Mouse (Mus musculus): ENCODE results near the gene Aph1c. TPM values are rescaled to one million over a fixed set of nuclear protein-coding genes. Genes with fewer than 3 reads are reported as not detected.
"Not testable (repeated sequence)": the region's sequence is repeated elsewhere in the genome, so short reads cannot be mapped to it uniquely, and the experiment has no call there.

Gene Aph1c
- polyA plus RNA-seq (2016; fragmentation: Nextera tagmentation; extraction: Ambion mirVana), result 1.6 and 1.8 TPM in 2 replicates

GRCm38 (mm10) chr9:66834318-66835096, at the start of gene Aph1c:
Gene Aph1c, minus strand, starts transcription at chr9:66834726.
- Histone ChIP-seq H3K36me3 (no peaks in the 10 kb centered on the region), H3K4me1 (replicated peaks) (peaks cover 13% of the 10 kb centered on the region; the same call in 1 of the 2 replicates), H3K4me3 (peak within 1 kb of the TSS; percentile 80), H3K9ac (peak within 1 kb of the TSS; percentile 61), H3K4me2 (peak within 1 kb of the TSS; percentile 99), H3K9me3 (replicated peaks) (no peaks in the 10 kb centered on the region), H3K27ac (ENCODE audit: poor library complexity, severe bottlenecking) (0 out of 2 replicates have a peak within 1 kb of the TSS, but pooled peaks have one; percentile 21), H3K27me3 (replicated peaks) (no peaks in the 10 kb centered on the region)
- under 1% methylated on average over 58 of the region's 58 CpGs for WGBS
- peak; percentile 100 for ATAC-seq (ENCODE audit: insufficient number of reproducible peaks, low FRiP score)

DNA sequence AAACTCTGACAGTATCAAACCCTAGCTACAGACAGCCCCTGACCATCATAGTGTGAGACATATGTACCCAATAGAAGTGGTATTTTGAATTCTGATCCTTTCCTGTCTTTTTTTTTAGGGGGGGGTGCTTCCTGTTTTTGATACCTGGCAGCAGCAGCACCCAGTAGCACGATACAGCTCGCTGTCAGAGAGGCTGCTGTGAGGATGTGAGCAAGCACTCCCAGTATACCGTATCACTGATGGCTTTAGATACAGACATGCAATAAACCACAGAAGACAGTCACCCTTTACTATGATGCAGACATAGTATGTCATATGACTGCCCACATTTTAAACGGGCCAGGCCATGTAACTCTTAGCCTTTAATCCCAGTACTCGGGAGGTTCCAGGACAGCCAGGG, 49.0 kb upstream of the Aph1c start:
- Histone ChIP-seq H3K27me3 (replicated peaks) (no peaks in the 10 kb centered on the region), H3K9ac (no peak overlapping the region), H3K4me2 (no peak overlapping the region), H3K4me1 (replicated peaks) (peaks cover 26% of the 10 kb centered on the region), H3K4me3 (no peak overlapping the region), H3K36me3 (no peaks in the 10 kb centered on the region), H3K27ac (ENCODE audit: poor library complexity, severe bottlenecking) (no peak overlapping the region), H3K9me3 (replicated peaks) (no peaks in the 10 kb centered on the region; the same call in 1 of the 2 replicates)
- no peak for ATAC-seq (ENCODE audit: insufficient number of reproducible peaks, low FRiP score)
- WGBS, result 85% methylated on average over 5 of the region's 5 CpGs

- no peak overlapping the region for H3K4me3 ChIP-seq
- WGBS, result 64% methylated on average over 8 of the region's 8 CpGs
- ATAC-seq (ENCODE audit: insufficient number of reproducible peaks, low FRiP score), result no peak
- no peak overlapping the region for H3K4me2 ChIP-seq
- H3K9ac ChIP-seq, result no peak overlapping the region
- H3K27me3 ChIP-seq (replicated peaks), result no peaks in the 10 kb centered on the region
- no peaks in the 10 kb centered on the region for H3K36me3 ChIP-seq
- H3K27ac ChIP-seq (ENCODE audit: poor library complexity, severe bottlenecking), result no peak overlapping the region
- peaks cover 21% of the 10 kb centered on the region for H3K4me1 ChIP-seq (replicated peaks)
- no peaks in the 10 kb centered on the region; the same call in 1 of the 2 replicates for H3K9me3 ChIP-seq (replicated peaks)
Observed at GRCm38 (mm10) chr9:66882406-66882821, 47.9 kb upstream of the Aph1c start.

DNA sequence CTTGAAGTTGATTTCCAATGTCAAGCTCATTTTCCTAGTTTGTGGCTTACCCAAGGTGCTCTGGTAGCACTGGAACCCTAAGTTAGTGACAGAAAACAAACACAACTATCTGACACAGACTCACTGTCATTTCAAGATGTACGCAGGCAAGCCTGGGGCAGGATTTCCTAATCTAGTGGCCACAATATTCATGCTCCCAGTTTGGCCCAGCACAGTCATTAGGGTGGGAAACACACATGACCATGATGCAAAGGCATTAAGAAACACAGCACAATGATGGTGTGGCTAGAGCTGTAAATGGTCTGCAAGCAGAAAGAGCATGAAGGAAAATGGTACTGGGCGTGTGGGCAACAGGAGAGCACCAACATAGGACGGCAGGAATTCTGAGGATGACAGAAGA, 47.3 kb upstream of the Aph1c start:
- peaks cover 17% of the 10 kb centered on the region for H3K4me1 ChIP-seq (replicated peaks)
- H3K27ac ChIP-seq (ENCODE audit: poor library complexity, severe bottlenecking), result no peak overlapping the region
- WGBS, result 75% methylated on average over 3 of the region's 3 CpGs
- ATAC-seq (ENCODE audit: insufficient number of reproducible peaks, low FRiP score), result no peak
- H3K9ac ChIP-seq, result no peak overlapping the region
- H3K9me3 ChIP-seq (replicated peaks), result no peaks in the 10 kb centered on the region; the same call in 1 of the 2 replicates
- no peaks in the 10 kb centered on the region for H3K27me3 ChIP-seq (replicated peaks)
- H3K4me2 ChIP-seq, result no peak overlapping the region
- H3K36me3 ChIP-seq, result no peaks in the 10 kb centered on the region
- no peak overlapping the region for H3K4me3 ChIP-seq

DNA sequence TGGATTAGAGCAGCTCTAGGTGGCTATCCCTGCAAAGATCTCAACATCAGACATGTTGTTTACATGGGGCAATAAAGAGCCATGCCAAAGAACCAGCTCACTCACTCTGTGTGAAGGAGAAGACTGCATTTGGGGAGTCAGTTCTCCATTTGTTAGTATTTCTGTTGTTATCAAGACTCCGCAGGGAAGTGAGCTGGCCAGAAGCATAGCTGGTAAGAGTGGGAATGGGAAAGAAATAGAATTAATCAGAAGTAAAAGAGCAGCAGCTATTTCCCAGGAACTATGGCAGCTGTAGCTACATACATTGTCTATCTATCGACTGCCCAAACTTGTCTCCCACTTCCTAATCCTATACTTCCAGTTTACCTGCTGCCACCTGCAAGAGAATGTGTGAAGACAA, 46.2 kb upstream of the Aph1c start:
- no peak overlapping the region for H3K27ac ChIP-seq (ENCODE audit: poor library complexity, severe bottlenecking)
- peaks cover 9% of the 10 kb centered on the region; the same call in 1 of the 2 replicates for H3K4me1 ChIP-seq (replicated peaks)
- H3K9ac ChIP-seq, result no peak overlapping the region
- no peaks in the 10 kb centered on the region; the same call in 1 of the 2 replicates for H3K9me3 ChIP-seq (replicated peaks)
- no peaks in the 10 kb centered on the region for H3K36me3 ChIP-seq
- WGBS, result 82% methylated on average over 2 of the region's 2 CpGs
- no peak for ATAC-seq (ENCODE audit: insufficient number of reproducible peaks, low FRiP score)
- no peak overlapping the region for H3K4me2 ChIP-seq
- H3K4me3 ChIP-seq, result no peak overlapping the region
- H3K27me3 ChIP-seq (replicated peaks), result no peaks in the 10 kb centered on the region

DNA sequence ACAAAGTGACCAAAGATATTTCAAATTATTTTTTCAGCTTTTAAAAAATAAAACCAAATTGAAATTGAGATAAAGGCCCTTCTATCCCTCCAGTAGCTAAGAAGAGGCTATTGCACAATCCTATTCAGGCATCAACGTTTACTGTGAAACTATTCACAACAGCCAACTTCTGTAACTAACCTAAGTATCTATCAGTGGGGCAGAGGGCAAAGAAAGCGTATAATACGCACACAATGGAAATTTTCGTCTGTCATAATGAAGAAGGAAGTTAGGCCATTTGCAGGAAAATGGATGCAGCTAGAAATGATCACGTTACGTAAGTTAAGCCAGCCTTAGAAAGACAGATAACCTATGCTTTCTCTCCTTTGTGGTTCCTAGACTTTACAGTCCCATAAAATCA, 45.0 kb upstream of the Aph1c start:
- ATAC-seq (ENCODE audit: insufficient number of reproducible peaks, low FRiP score), result no peak
- H3K4me1 ChIP-seq (replicated peaks), result peaks cover 9% of the 10 kb centered on the region; the same call in 1 of the 2 replicates
- H3K9me3 ChIP-seq (replicated peaks), result peaks cover 1% of the 10 kb centered on the region
- no peak overlapping the region for H3K4me3 ChIP-seq
- no peak overlapping the region for H3K4me2 ChIP-seq
- H3K36me3 ChIP-seq, result 0 out of 2 replicates have a peak, but pooled peaks cover 3% of the 10 kb centered on the region
- H3K27ac ChIP-seq (ENCODE audit: poor library complexity, severe bottlenecking), result no peak overlapping the region
- 87% methylated on average over 6 of the region's 6 CpGs for WGBS
- no peak overlapping the region for H3K9ac ChIP-seq
- H3K27me3 ChIP-seq (replicated peaks), result no peaks in the 10 kb centered on the region

DNA sequence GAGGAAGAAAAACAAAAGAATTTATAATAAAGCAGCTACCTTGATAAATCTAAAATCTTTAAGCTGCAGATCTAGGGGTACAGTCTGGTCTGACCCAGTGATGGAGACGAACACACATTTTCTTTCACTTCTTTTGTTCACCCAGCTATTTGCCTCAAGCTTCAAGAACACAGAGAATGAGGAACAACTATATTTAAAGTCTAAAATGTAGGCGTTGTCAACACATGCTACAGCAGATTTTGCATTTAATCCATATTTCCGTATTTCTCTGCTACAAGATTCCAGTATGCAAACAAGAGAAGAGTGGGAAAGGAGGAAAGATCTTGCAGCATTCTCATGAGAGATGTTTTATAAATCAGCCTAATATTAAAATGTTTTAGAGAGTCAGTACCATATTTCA, 44.4 kb upstream of the Aph1c start:
- Histone ChIP-seq H3K36me3 (0 out of 2 replicates have a peak, but pooled peaks cover 3% of the 10 kb centered on the region), H3K9me3 (replicated peaks) (peaks cover 5% of the 10 kb centered on the region), H3K4me2 (no peak overlapping the region), H3K27ac (ENCODE audit: poor library complexity, severe bottlenecking) (no peak overlapping the region), H3K9ac (no peak overlapping the region), H3K27me3 (replicated peaks) (no peaks in the 10 kb centered on the region), H3K4me3 (no peak overlapping the region), H3K4me1 (replicated peaks) (peaks cover 9% of the 10 kb centered on the region; the same call in 1 of the 2 replicates)
- WGBS, result 91% methylated on average over 3 of the region's 3 CpGs
- no peak for ATAC-seq (ENCODE audit: insufficient number of reproducible peaks, low FRiP score)

DNA sequence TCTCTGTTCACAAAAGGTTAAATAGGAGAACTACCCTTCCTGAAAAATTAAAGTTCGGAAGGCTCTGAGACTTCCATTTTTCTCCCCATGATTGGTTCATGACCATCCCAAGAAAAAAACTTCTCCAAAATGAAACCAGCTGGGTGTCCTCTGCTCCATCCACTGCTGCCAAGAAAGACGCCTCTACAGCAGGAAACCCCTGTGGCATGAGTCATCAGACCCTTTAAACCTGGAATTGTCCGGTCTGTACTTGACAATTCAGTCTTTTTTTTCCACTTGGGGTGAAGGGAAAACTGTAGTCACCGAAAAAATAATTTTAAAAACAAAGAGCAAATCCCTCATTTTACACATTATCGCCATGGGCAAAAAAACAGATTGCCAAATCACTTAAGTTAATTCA, 42.1 kb upstream of the Aph1c start:
- 0 out of 2 replicates have a peak, but pooled peaks have one; percentile 55 for ATAC-seq (ENCODE audit: insufficient number of reproducible peaks, low FRiP score)
- Histone ChIP-seq H3K9ac (no peak overlapping the region), H3K4me2 (no peak overlapping the region), H3K4me3 (no peak overlapping the region), H3K36me3 (0 out of 2 replicates have a peak, but pooled peaks cover 3% of the 10 kb centered on the region), H3K9me3 (replicated peaks) (peaks cover 5% of the 10 kb centered on the region), H3K27me3 (replicated peaks) (no peaks in the 10 kb centered on the region), H3K27ac (ENCODE audit: poor library complexity, severe bottlenecking) (no peak overlapping the region), H3K4me1 (replicated peaks) (0 out of 2 replicates have a peak, but pooled peaks cover 11% of the 10 kb centered on the region)
- 65% methylated on average over 5 of the region's 5 CpGs for WGBS

DNA sequence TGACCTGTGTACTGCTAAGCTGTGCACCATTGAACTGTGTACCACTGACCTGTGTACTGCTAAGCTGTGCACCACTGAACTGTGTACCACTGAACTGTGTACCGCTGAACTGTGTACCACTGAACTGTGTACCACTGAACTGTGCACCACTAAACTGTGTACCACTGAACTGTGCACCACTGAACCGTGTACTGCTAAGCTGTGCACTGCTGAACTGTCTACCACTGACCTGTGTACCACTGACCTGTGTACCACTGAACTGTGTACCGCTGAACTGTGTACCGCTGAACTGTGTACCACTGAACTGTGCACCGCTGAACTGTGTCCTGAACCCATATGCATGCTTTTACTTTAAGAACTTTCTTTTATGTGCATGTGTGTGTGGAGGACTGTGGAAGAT, 39.8 kb upstream of the Aph1c start:
- Histone ChIP-seq H3K9me3 (replicated peaks) (peaks cover 5% of the 10 kb centered on the region), H3K4me1 (replicated peaks) (0 out of 2 replicates have a peak, but pooled peaks cover 11% of the 10 kb centered on the region), H3K27ac (ENCODE audit: poor library complexity, severe bottlenecking) (no peak overlapping the region), H3K4me3 (no peak overlapping the region), H3K36me3 (0 out of 2 replicates have a peak, but pooled peaks cover 3% of the 10 kb centered on the region), H3K27me3 (replicated peaks) (no peaks in the 10 kb centered on the region), H3K9ac (no peak overlapping the region), H3K4me2 (no peak overlapping the region)
- no peak for ATAC-seq (ENCODE audit: insufficient number of reproducible peaks, low FRiP score)
- WGBS, result 95% methylated on average over 5 of the region's 5 CpGs

- H3K4me2 ChIP-seq, result no peak overlapping the region
- H3K36me3 ChIP-seq, result 0 out of 2 replicates have a peak, but pooled peaks cover 3% of the 10 kb centered on the region
- no peak for ATAC-seq (ENCODE audit: insufficient number of reproducible peaks, low FRiP score)
- no peak overlapping the region for H3K9ac ChIP-seq
- H3K27ac ChIP-seq (ENCODE audit: poor library complexity, severe bottlenecking), result no peak overlapping the region
- no peaks in the 10 kb centered on the region for H3K27me3 ChIP-seq (replicated peaks)
- H3K4me3 ChIP-seq, result no peak overlapping the region
- H3K9me3 ChIP-seq (replicated peaks), result peaks cover 5% of the 10 kb centered on the region
- 0 out of 2 replicates have a peak, but pooled peaks cover 11% of the 10 kb centered on the region for H3K4me1 ChIP-seq (replicated peaks)
Observed at GRCm38 (mm10) chr9:66873531-66873930, 39.0 kb upstream of the Aph1c start.

- H3K27me3 ChIP-seq (replicated peaks); H3K27ac ChIP-seq (ENCODE audit: poor library complexity, severe bottlenecking); H3K4me3 ChIP-seq; H3K9ac ChIP-seq; H3K4me2 ChIP-seq; H3K36me3 ChIP-seq; ATAC-seq (ENCODE audit: insufficient number of reproducible peaks, low FRiP score); H3K9me3 ChIP-seq (replicated peaks): not testable (repeated sequence)
- 68% methylated on average over 2 of the region's 2 CpGs for WGBS
- H3K4me1 ChIP-seq (replicated peaks), result peaks cover 16% of the 10 kb centered on the region
Observed at GRCm38 (mm10) chr9:66873009-66873408, 38.5 kb upstream of the Aph1c start.
